Mouse (Mus musculus) retina, embryonic 14.5 days (tissue): ENCODE results near the gene Gm15557.
A peak's percentile ranks its signal among the peaks of the same experiment; 100 is the strongest.

Experiments
- DNase-seq: peaks from one replicate; pipeline ENCODE4 v3.0.0-alpha.2; 2015; ENCODE audit warnings: low spot score

The Gm15557 gene

GRCm38 (mm10) chr2:155952006-155952405, 11.5 kb downstream of the Gm15557 start:
- DNase-seq, result peak; percentile 75

DNA sequence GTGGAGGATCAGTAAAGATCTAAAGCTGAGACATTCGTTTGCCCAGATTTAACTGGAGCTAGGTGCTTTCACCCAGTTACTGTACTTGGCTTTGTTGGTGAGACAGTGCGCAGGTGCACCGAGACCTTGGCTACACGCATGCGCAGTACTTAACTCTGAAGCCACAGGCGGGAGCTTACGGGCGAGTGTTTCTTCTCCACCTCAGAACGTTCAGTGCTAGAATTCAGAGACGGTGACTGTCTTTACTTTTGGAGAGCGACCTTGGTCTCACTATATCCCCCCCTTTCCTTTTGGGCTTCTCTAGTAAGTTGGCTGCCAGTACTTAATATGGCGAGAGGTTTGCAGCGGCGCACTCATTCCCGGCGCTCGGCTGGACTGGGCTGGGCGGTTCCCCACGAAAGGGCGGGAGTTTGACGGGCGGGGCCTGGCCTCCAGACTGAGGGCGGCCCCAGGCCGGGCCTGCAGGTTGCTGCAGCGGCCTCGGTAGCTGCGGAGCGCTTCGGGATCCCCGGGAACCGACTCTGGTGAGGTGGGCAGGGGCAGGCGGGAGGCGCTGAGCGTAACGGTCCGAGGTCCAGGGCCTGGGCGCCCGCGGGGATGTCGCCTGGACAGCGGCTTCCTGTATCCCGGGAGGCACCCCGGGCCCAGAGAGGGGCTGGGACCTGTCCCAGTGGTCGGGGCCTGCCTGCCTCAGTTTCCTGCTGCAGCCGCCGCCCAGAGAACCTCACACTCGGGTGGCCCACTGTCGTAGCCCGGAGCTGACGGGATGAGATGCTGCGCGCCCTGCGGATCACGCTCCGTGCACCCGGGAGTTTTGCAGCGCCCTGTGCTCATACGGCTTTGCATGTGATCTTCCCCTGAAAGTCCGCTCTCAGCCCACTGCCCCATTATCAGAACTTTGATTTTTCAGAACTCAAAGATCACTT, 15.9 kb downstream of the Gm15557 start, which contains the start of gene Cep250:
Gene Cep250 (plus strand): TSS at position 325 of the 926 bp plus-strand sequence.
- DNase-seq, result peak; percentile 92

- DNase-seq, result no peak
Measured at GRCm38 (mm10) chr2:155959981-155960380, 19.5 kb downstream of the Gm15557 start.

DNA sequence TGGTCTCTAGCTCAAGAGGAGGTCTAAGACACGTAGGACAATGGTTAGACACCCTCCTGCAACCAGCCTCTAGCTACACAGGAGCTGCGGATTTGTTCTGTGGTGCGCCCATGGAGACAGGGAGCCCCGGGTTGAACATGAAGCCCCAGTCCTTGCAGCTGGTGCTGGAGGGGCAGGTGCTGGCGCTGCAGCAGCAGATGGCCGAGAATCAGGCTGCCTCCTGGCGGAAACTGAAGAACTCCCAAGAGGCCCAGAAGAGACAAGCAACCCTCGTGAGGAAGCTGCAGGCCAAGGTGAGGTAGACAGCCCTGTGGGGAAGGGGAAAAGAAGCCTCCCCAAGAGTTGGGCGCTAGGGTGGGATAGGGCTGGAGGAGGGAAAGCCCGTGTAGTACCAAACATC, 21.3 kb downstream of the Gm15557 start:
- DNase-seq, result no peak

- peak; percentile 62 for DNase-seq
Measured at GRCm38 (mm10) chr2:155962991-155963390, 22.5 kb downstream of the Gm15557 start.

DNA sequence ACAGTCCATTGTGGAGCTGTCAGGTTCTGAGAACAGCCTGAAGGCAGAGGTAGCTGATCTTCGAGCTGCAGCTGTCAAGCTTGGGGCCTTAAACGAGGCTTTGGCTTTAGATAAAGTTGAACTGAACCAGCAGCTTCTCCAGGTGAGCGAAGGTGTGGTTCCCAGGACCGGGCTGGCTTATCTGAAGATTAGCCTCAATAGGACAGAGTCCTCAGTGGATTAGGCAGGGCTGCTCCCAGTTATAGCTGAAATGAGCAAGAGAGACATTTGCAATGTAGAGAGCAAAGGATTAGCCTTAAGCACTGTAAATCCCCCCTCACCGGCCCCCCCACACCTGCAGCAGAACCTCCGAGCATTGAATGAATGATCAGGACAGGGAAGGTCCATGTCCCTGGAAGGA, 32.8 kb downstream of the Gm15557 start:
- DNase-seq, result no peak

- DNase-seq, result peak; percentile 5
Measured at GRCm38 (mm10) chr2:155974087-155974731, 33.7 kb downstream of the Gm15557 start.

GRCm38 (mm10) chr2:155979328-155979991, 38.9 kb downstream of the Gm15557 start:
- DNase-seq, result no peak

GRCm38 (mm10) chr2:155985776-155986175, 45.2 kb downstream of the Gm15557 start:
- no peak for DNase-seq

- DNase-seq, result no peak
Measured at GRCm38 (mm10) chr2:155987131-155987530, 46.6 kb downstream of the Gm15557 start.

GRCm38 (mm10) chr2:155989085-155989484, 48.6 kb downstream of the Gm15557 start:
- DNase-seq, result peak; percentile 48

DNA sequence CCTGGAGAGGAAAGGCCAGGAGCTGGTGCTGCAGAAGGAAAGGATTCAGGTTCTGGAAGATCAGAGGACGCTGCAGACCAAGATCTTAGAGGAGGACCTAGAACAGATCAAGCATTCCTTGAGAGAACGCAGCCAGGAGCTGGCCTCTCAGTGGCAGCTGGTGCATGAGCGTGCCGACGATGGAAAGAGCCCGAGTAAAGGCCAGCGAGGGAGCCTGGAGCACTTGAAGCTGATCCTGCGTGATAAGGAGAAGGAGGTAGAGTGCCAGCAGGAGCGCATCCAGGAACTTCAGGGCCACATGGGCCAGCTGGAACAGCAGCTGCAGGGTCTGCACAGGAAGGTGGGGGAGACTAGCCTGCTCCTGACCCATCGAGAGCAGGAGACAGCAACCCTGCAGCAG, 50.6 kb downstream of the Gm15557 start:
- no peak for DNase-seq

DNA sequence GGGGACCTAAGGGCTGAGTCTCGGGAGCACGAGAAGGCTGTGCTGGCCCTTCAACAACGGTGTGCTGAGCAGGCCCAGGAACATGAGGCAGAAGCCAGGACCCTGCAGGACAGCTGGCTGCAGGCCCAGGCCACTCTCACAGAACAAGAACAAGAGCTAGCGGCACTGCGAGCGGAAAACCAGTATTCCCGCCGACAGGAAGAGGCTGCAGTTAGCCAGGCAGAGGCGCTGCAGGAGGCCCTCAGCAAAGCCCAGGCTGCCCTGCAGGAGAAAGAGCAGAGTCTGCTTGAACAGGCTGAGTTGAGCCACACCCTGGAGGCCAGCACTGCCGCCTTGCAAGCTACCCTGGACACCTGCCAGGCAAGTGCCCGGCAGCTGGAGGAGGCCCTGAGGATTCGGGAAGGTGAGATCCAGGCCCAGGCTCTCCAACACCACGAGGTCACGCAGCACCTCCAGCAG, 51.4 kb downstream of the Gm15557 start:
- no peak for DNase-seq
